Mouse (Mus musculus): ENCODE results near the gene 4930562C15Rik.

The 4930562C15Rik gene

GRCm38 (mm10) chr16:4892171-4892570 is 57.0 kb downstream of the 4930562C15Rik start:
- DNase-seq (ENCODE audit: low spot score): no peak

- no peak for DNase-seq (ENCODE audit: low spot score)
Measured at GRCm38 (mm10) chr16:4894201-4894908, 59.1 kb downstream of the 4930562C15Rik start.

GRCm38 (mm10) chr16:4896249-4897027 is 61.2 kb downstream of the 4930562C15Rik start:
- no peak for DNase-seq (ENCODE audit: low spot score)

- no peak for DNase-seq (ENCODE audit: low spot score)
Measured at GRCm38 (mm10) chr16:4897146-4897730, 62.0 kb downstream of the 4930562C15Rik start.

GRCm38 (mm10) chr16:4898881-4899280 is 63.7 kb downstream of the 4930562C15Rik start:
- DNase-seq (ENCODE audit: low spot score): no peak

GRCm38 (mm10) chr16:4899711-4900110 is 64.5 kb downstream of the 4930562C15Rik start:
- DNase-seq (ENCODE audit: low spot score): no peak

- DNase-seq (ENCODE audit: low spot score): no peak
Measured at GRCm38 (mm10) chr16:4901167-4901566, 66.0 kb downstream of the 4930562C15Rik start.

- no peak for DNase-seq (ENCODE audit: low spot score)
Measured at GRCm38 (mm10) chr16:4902390-4902789, 67.2 kb downstream of the 4930562C15Rik start.

- DNase-seq (ENCODE audit: low spot score): no peak
Measured at GRCm38 (mm10) chr16:4903491-4904102, 68.4 kb downstream of the 4930562C15Rik start.

- no peak for DNase-seq (ENCODE audit: low spot score)
Measured at GRCm38 (mm10) chr16:4904878-4905277, 69.7 kb downstream of the 4930562C15Rik start.

- no peak for DNase-seq (ENCODE audit: low spot score)
Measured at GRCm38 (mm10) chr16:4905591-4905990, 70.4 kb downstream of the 4930562C15Rik start.

GRCm38 (mm10) chr16:4906559-4906958 is 71.3 kb downstream of the 4930562C15Rik start:
- DNase-seq (ENCODE audit: low spot score): no peak

- DNase-seq (ENCODE audit: low spot score): peak; percentile 35
Measured at GRCm38 (mm10) chr16:4907386-4907785, 72.2 kb downstream of the 4930562C15Rik start.

GRCm38 (mm10) chr16:4907972-4908371 is 72.8 kb downstream of the 4930562C15Rik start:
- no peak for DNase-seq (ENCODE audit: low spot score)

GRCm38 (mm10) chr16:4909745-4910144 is 74.5 kb downstream of the 4930562C15Rik start:
- no peak for DNase-seq (ENCODE audit: low spot score)

GRCm38 (mm10) chr16:4910758-4911157 is 75.5 kb downstream of the 4930562C15Rik start:
- DNase-seq (ENCODE audit: low spot score): no peak

GRCm38 (mm10) chr16:4912074-4912648 is 76.9 kb downstream of the 4930562C15Rik start:
- no peak for DNase-seq (ENCODE audit: low spot score)

GRCm38 (mm10) chr16:4912907-4913782 is 77.9 kb downstream of the 4930562C15Rik start:
- DNase-seq (ENCODE audit: low spot score): no peak

- peak; percentile 47 for DNase-seq (ENCODE audit: low spot score)
Measured at GRCm38 (mm10) chr16:4913783-4914735, 78.8 kb downstream of the 4930562C15Rik start.

- no peak for DNase-seq (ENCODE audit: low spot score)
Measured at GRCm38 (mm10) chr16:4915931-4916330, 80.7 kb downstream of the 4930562C15Rik start.
